Mouse (Mus musculus): ENCODE measurements at regions not wholly inside any gene's neighbourhood (a gene's known extent, or its start where the extent isn't known, plus 50 kb on each side); places are given as distances from the start of the nearest gene placed in this dataset.

GRCm38 (mm10) chr3:148537669-148538271 lies 452.6 kb downstream of the Adgrl2 start:
- TF ChIP-seq POLR2A (IDR thresholded peaks at IDR 0.05; ENCODE audit: borderline replicate concordance, extremely low read depth, low read depth, low read length) (no peak), CTCF (IDR thresholded peaks at IDR 0.05; ENCODE audit: insufficient read depth, low read length) (no peak)
